Mouse (Mus musculus): ENCODE measurements around the gene Tbr1.

Tbr1 gene

DNA sequence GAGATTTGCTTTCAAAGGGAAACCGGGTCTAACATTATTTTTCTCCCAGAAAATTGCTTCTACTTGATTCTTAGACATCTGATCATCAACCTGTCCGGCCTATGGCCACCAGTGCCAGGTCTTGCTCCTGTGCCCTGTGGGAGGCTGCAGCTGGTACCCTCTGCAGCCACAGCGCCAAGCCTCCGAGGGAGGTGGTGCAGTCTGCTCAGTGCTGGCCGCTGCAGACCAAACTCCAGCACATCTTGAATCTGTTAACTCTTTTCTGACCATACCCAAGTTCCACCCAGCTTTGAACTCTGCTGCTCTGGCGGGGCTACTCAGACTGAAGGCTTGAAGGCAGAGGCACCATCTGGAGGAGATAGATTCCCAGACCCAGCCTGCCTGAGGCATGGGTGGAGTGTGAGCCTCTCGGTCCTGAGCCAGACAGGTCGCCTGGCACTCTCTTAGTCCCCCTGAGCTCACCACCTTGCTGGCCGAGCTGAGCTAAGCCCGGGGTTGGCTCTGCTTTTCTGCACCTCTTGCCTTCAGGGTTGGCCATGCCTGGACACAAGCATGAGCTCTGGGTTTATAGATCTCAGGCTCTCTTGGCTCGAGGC, at the start of gene Tbr1:
Gene Tbr1, plus strand, starts transcription at position 275 of the 596 bp plus-strand sequence.
- DNase-seq (ENCODE audit: low spot score in 2 of 2) = peak in 1 of 2 experiments; percentile 49

DNA sequence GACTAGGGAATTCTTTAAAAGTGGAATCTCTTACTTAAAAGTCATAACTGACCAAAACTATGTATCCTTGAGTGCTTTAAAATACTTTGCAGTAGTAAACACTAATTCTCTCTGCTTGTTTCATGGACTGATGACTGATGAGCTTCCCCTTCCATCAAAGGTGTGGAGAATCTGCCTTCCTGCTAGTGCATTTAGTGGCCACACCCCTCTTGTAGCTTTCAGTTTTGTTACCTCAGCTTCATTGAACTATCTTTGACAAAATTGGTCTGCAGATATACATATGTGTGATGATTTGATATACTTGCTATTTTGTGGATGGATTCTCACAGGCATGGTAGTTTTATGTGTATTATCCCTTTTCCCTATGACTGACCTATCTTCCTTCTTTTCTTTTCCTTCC, 47.7 kb upstream of the Tbr1 start:
- no peak for DNase-seq (ENCODE audit: low spot score in 2 of 2)

DNA sequence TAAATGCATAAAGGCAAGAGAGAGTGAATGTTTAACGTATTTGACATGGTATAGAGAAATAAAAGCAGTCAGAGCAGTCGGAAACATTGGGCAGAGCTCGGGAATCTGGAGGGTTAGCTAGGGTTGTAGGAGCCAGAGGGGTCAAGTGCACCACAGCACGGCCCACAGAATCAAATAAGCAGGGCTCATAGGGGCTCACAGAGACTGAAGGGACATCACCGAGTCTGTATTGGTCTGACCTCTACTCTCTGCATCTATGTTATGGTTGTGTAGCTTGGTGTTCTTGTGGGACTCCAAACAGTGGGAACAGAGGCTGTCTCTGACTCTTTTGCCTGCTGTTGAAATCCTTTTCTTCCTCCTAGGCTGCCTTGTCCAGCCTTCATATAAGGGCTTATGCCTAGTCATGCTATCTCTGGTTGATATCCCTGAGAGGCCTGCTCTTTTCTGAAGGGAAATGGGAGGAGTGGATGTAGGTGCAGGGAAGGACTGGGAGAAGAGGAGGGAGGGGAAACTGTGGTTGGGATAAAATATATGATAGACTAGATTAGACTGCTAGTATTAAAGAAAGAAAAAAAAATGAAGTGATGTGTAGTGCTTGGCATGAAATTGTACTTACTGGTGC, 43.4 kb upstream of the Tbr1 start:
- no peak for DNase-seq (ENCODE audit: low spot score in 2 of 2)

DNA sequence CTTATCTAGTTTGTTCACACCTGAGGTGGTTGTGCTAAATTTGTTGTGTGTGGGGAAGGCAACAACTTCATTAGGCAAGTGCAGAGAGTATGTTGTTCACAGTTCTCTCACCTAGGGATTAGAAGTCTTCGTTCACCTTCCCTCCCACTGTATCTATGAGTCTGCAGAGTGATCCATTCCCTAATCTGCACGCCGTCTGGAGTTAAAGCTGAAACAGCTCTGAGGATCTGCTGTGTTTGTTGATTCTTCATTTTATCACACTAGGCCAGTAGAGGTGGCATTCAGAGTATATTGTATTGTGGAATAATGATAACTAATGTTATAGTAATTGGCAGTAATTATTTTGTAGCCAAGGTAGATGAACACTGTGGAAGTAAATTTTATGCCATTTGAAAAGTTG, 42.7 kb upstream of the Tbr1 start:
- DNase-seq (ENCODE audit: low spot score in 2 of 2) = no peak

DNA sequence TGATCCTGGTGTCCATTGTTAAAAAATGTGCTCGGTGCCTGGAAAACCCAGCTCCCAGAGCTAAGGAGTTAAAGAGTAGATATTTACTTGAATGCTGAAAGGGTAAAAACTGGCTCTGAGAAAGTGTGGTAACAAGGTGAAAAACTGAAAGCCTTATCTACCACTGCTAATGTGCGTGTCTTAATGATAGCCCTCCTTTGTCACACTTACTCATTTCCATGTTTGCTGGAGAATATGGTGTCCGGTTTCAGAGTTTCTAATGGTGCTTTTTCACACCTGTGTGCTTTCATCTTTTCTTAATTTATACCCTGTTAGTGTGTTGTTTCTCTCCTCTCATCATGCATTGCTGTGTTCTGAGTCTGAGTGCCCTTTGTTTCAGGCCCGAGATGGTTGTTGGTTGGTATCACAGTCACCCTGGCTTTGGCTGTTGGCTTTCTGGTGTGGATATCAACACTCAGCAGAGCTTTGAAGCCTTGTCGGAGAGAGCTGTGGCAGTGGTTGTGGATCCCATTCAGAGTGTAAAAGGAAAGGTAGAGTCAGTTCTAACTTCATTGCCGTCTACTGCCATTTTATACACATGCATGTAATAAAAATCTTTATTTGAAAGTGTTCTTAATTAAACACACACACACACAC, 38.1 kb upstream of the Tbr1 start:
- no peak for DNase-seq (ENCODE audit: low spot score in 2 of 2)

DNA sequence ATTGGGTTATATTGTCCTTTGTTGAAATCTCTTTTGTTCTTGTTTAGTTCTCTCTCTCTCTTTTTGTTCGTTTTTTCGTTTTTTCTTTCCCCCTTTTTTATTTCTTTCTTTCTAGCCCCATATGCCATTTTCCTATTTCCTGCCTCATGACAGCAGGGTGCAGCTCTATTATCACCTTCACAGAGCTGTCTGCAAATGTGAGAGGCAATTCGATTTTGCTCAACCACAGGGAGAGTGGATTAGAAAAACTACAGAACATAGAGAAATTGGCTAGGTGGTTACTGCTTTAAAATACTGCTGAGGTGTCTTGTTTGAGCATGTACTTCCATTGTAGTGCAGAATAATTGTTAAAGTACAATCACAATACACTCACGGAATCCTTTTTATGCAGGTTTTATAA, 37.2 kb upstream of the Tbr1 start:
- no peak for DNase-seq (ENCODE audit: low spot score in 2 of 2)

DNA sequence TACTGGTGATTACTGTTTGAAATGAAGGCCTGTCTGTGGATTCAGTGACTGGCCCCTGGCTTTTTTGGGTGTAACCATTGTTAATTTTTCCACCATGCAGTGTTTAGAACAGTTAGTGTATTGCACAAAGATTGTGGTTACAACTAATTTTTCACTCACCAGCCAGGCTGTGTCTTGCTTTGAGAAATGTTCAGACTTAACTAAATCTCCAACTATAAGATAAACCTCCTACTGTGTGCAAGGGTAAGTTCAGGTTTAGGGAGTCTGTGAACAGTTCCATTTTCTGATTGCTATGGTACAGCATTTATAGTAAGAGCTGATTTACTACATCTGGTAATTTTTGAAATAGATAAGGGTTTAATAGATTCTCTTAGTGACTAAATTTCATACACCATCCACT, 21.9 kb upstream of the Tbr1 start:
- DNase-seq (ENCODE audit: low spot score in 2 of 2) = no peak

DNA sequence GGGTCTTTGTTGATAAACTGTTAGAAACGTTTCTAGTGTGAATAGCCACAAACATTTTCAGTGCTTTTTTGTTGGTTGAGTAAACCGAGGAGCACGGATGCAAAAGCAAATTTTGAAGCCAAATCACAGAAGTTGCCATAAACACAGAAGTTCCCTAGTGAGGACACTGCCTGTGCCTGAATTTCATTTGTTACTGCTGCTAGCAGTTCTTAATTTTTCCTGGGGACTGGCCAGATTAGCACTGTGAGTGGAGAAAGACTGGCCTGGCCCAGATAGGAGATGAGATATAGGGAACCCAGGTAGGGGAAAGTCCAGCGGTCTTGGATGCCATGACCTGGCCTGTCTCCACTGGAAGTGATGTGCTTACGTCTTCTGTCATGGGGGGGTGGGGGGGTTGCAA, 7.8 kb upstream of the Tbr1 start:
- no peak for DNase-seq (ENCODE audit: low spot score in 2 of 2)

DNA sequence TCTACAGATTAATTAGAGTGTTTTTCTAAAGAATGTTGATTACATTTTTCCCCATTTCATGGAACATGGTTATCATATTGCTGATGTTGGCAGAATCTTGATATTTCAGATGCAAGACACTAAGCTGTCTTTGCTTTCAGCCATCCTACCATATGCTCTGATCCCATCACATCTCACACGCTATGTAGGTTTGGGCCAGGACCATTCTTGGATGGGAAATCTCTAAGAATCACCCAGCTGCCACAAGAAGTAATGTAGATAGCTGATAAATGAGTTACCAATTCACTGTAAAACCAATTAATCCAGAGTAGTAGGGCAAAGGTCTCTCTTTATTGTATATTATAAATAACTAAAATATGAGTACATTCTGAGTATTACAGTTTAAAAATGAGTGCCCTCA, 4.7 kb upstream of the Tbr1 start:
- DNase-seq (ENCODE audit: low spot score in 2 of 2) = no peak

DNA sequence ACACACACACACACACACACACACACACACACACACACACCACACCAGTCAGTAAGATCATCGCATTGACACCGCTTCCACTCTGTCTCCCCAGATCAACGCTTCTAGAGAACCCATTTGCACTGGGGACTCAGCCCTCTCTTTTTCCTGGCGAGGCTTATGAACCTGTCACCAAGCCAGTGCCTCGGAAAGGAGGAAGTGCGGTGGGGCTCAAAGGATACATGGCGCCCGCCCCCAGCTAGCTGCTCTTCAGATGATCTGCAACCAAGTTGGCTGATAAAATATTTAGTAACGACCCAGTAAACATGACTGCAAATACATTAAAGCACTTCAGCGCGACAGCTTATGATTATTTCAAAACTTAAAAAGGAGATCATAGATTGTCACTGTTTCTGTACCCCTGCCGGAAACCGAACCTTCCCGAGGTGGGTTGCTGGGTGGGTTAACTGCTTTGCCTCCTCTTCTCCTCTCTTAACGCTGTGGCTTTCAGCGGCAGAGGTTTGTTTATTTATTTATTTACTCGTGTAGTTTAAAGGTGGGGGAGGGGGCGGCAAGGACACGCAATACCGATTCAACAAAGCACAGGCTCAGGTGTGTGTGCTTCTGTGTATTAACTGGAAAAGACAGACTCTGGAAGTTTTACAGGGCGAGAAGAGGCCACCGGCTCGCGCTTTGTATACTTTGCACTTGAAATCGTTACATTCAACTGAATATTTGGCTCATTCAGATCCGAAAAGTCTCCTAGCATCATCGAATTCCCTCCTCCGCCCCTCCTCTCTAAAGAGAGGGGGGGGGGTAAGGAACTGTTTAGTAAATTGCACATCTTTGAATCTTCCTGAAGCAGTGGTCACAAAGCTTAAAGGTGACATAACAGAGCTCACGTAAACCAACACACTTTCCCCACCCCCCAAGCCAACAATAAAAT, 975 bp downstream of the Tbr1 start:
- peak in 1 of 2 experiments; percentile 41 for DNase-seq (ENCODE audit: low spot score in 2 of 2)

DNA sequence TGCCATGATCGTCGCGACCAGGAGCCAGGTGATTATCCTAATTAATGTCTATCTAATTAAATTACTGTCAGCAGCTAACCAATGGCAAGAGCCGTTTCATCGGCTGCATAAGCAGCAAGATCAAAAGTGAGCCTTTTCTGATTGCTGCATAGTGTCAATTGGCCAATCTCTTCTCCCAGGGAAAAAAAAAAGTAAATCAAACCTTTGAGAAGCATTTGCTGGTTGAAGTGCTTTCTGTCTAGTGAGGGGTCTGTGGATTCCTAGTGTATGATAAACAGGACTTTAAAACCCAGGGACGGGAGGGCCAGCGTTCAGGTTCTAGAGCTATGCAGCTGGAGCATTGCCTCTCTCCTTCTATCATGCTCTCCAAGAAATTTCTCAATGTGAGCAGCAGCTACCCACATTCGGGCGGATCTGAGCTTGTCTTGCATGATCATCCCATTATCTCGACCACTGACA, 1.7 kb downstream of the Tbr1 start:
- peak in 1 of 2 experiments; percentile 78 for DNase-seq (ENCODE audit: low spot score in 2 of 2)

DNA sequence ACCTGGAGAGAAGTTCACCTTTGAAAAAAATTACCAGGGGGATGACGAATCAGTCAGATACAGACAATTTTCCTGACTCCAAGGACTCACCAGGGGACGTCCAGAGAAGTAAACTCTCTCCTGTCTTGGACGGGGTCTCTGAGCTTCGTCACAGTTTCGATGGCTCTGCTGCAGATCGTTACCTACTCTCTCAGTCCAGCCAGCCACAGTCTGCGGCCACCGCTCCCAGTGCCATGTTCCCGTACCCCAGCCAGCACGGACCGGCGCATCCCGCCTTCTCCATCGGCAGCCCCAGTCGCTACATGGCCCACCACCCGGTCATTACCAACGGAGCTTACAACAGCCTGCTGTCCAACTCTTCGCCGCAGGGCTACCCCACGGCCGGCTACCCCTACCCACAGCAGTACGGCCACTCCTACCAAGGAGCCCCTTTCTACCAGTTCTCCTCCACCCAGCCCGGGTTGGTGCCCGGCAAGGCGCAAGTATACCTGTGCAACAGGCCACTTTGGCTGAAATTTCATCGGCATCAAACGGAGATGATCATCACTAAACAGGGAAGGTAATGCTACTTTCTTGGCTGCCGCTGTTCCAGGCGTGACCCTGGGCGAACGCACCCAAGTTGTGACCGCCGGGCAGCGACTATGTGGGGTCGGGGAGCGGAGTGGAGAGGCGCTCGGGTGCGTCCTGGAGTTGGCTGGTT, 2.3 kb downstream of the Tbr1 start:
- peak in 1 of 2 experiments; percentile 23 for DNase-seq (ENCODE audit: low spot score in 2 of 2)

DNA sequence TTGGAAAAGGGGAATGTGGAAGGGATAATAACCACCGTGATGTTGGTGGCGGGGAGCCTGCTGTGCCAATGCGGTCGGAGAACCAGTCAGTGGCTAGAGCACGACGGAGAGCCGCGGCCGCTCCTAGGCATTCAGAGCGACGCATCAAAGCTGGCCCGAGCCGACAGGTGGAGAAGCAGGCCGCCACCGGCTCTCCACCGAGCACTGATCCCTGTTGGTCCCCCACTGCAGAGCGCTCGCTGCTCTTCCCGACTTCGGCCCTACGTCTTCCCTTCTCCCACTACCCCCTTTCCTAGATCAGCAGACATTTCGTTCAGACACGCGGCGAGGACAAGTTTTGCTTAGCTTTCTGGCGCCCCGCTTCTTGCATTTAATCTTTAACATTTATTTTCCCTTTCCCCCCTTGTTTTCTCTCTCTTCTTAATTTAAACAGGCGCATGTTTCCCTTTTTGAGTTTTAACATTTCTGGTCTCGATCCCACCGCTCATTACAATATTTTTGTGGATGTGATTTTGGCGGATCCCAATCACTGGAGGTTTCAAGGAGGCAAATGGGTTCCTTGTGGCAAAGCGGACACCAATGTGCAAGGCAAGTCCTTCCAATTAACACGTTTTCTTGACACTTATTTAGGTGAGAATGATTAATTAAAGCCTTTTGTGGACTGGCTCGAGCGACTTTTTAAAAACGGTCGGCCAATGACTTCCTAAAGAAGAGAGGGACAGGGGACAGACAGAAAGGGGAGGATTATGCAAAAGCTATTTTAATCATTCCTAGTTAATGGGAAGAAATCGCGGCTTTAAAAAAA, 3.0 kb downstream of the Tbr1 start:
- DNase-seq (ENCODE audit: low spot score in 2 of 2) = peak in 1 of 2 experiments; percentile 13

DNA sequence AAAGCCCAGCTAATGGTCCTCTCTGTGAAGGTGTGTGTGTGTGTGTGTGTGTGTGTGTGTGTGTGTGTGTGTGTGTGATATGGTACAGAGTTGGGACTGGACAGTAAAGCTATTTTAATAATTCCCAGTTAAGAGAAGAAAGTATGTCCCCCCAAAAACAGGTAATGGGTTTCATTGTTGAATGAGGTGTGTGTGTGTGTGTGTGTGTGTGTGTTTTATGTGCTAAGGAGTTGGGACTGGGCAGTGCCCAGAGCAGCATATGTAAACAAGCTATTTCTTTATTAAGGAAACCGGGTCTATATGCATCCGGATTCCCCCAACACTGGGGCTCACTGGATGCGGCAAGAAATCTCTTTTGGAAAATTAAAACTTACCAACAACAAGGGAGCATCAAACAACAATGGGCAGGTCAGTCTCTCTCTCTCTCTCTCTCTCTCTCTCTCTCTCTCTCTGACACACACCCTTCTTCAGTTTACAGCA, 3.7 kb downstream of the Tbr1 start:
- DNase-seq (ENCODE audit: low spot score in 2 of 2) = no peak

DNA sequence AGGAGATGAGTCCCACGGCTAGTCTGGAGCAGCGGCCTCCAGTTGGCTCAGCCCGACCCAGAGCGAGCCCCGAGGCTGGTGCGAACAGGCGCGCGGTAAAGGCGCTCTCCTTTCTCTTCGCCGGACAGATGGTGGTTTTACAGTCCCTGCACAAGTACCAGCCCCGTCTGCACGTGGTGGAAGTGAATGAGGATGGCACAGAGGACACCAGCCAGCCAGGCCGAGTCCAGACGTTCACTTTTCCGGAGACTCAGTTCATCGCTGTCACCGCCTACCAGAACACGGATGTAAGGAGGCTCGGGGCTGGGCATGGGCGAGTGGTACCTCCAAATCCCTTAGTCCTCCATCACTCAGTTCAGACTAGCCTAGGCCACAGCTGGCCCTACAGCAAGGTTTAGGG, 4.4 kb downstream of the Tbr1 start:
- DNase-seq (ENCODE audit: low spot score in 2 of 2) = peak in 1 of 2 experiments; percentile 25

DNA sequence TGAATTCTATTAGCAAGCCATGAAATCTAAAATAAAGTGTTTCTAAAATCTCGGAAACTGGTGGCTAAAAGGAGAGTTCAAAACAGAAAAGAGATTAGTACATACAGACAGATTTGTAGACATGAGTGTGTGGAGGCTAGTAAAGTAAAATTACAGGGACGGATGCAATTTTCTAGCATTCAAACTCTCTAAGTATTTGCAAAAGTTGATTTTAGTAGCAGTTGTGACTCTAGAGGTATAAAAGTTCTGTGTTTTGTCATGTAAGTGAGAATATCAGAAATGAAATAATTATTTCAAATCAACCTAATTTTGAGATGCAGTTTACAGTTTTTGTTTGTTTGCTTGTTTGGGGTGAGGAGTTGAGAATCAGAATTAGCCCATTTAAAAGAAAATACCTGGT, 5.1 kb downstream of the Tbr1 start:
- DNase-seq (ENCODE audit: low spot score in 2 of 2) = no peak

DNA sequence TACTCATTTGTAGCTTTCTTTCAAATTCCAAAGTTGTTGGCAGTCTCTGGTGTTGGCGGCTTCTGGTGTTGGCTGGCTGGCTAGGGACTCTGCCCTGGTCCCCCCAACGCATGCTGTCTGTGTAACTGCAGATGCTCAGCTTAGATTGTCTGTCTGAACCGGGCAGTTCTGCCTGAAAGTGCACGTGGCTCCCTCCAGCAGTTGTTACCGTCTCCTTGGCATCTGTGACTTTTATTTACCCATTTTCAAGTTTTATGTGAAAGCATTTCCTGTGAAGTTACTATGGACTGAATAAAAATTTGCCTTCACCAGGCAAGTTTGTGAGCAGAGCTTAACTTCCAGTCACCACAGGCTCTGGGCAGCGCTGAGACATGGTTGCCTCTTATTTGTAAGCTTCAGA, 6.0 kb downstream of the Tbr1 start:
- DNase-seq (ENCODE audit: low spot score in 2 of 2) = peak in 1 of 2 experiments; percentile 14

DNA sequence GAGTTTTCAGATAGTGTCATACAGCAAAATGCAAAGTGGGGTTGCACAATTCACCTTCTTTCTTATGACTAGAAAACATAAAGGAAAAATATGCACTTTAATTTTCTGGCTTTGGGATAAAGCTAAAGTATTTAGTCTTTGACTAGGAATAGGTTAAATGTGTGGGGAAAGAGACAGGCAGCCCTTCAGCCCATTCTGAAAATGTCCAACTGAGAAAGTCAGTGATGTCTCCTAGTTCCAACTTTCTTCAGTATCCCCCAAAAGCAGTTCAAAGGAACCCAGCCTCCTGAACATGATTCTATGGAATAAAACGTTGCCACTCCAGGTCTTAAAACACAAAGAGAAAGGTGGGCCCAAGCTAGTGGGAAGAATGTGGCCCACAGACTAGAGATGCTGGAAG, 6.7 kb downstream of the Tbr1 start:
- DNase-seq (ENCODE audit: low spot score in 2 of 2) = no peak

DNA sequence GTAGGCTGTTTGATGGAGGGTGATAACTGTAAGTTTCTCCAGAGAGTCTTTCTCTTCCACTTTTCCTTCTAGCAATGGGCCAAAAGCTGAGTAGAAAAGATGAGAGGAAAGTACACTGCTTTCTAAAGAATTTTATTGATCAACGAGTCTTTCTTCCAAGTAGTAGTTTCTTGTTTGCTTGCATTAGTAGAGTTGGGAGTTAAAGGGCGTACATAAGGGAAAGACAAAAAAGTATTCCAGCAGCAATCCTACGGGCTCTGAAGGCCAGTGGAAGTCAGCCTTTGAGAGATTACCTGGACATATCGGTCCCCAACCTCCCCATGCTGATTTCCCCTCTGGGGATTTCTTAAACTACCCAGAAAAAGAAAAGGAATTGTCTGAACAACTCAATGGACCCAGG, 8.0 kb downstream of the Tbr1 start:
- DNase-seq (ENCODE audit: low spot score in 2 of 2) = no peak

DNA sequence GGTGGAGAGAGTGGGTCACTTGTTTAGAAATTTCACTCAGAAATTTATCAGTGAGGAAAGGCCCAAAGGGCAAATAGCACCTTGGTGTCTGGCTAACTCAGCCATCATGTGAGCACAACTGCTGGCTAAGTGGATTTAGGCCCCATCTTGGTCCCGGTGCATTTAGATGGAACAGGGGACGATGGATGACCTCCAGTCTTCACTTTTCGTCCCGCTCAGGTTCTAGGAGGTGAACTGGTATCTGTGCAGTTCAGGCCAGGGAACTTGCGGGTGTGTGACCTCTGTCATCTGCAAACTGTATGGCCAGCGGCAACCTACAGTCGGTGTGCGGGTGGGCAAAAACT, 8.4 kb downstream of the Tbr1 start:
- peak in 1 of 2 experiments; percentile 10 for DNase-seq (ENCODE audit: low spot score in 2 of 2)

All from left cerebral cortex, adult 9 months (tissue).